ENCODE assay signal across 19 mouse cellular contexts in the genomic region with DNA sequence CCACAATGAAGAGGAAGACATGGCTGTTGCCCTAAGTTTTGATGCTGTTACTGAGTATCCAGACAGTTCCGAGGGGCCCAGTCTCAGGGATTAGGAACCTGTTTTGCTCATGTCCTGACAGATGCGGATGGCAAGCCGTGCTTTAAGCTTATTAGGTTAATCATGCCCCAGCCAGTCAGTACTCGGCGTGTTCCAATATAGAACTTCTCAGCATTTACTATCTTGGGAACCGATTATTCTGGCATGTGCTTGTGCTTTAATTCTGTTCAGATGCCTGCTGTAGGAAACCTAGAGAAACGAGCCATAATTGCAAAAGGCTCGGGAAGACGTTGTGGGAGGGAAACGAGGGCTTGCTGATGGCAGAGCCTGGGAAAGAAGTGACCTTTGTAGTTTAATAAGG. TPM values are rescaled to one million over a fixed set of nuclear protein-coding genes. Genes with fewer than 3 reads are reported as not detected.
"Had no signal": no experiment of that assay in that cellular context is flagged by ENCODE, and none has a peak within 500 bp of the region (broad histone marks: within the 10 kb centered on the region; RNA-seq: fewer than 3 reads in every experiment).

Gene Pcare, minus strand, starts transcription at position 64 of the 400 bp plus-strand sequence.

- H3K4me2 ChIP-seq: liver, embryonic 11.5 days; liver, embryonic 15.5 days; midbrain, embryonic 11.5 days; midbrain, embryonic 15.5 days; neural tube, embryonic 13.5 days had no signal

- DNase-seq: kidney, adult 11 months; kidney, adult 9 months; kidney, postnatal 10 days; kidney, postnatal 4 days; lung, adult 2 months; right cerebral cortex, postnatal 14 days; thymus, postnatal 4 days had no signal

- H3K4me1 ChIP-seq: limb, embryonic 10.5 days; liver, embryonic 15.5 days; megakaryocyte, embryonic 14.5 days; midbrain, embryonic 15.5 days had no signal

- H3K27ac ChIP-seq: layer of hippocampus, adult 2 months; limb, embryonic 10.5 days; liver, embryonic 15.5 days; macrophage; midbrain, embryonic 15.5 days; neural tube, embryonic 13.5 days had no signal

- H3K36me3 ChIP-seq: limb, embryonic 10.5 days; liver, embryonic 15.5 days; midbrain, embryonic 15.5 days; neural tube, embryonic 13.5 days had no signal

- H3K9ac ChIP-seq: liver, embryonic 15.5 days; midbrain, embryonic 15.5 days; neural tube, embryonic 13.5 days had no signal

- ATAC-seq: lung, postnatal 0 days; midbrain, embryonic 15.5 days had no signal

- H3K4me3 ChIP-seq: layer of hippocampus, adult 2 months; limb, embryonic 10.5 days; liver, embryonic 15.5 days; megakaryocyte, embryonic 14.5 days; midbrain, embryonic 15.5 days; neural tube, embryonic 13.5 days had no signal

- H3K9me3 ChIP-seq: limb, embryonic 10.5 days; liver, embryonic 15.5 days; midbrain, embryonic 15.5 days; neural tube, embryonic 13.5 days had no signal

- H3K27me3 ChIP-seq: liver, embryonic 15.5 days; midbrain, embryonic 15.5 days; neural tube, embryonic 13.5 days had no signal

RNA-seq across cellular contexts. Expression of gene Pcare, which starts in this region (rescaled TPM):
- polyA plus RNA-seq: limb, embryonic 10.5 days; liver, embryonic 11.5 days; liver, embryonic 15.5 days; lung, postnatal 0 days; macrophage; midbrain, embryonic 11.5 days; midbrain, embryonic 15.5 days; neural tube, embryonic 13.5 days; small intestine, adult 2 months; stomach, embryonic 16.5 days had no signal
